Mouse (Mus musculus) adrenal gland, adult (tissue): ENCODE data around the gene Foxe3.

ENCODE experiments used
- DNase-seq, 2 experiments: peaks; one replicate each; pipeline ENCODE4 v3.0.0; 2022 to 2023; ENCODE audit warnings: low spot score in 1 of 2; ENCODE audit not compliant: inconsistent age in 2 of 2

Foxe3 gene

DNA sequence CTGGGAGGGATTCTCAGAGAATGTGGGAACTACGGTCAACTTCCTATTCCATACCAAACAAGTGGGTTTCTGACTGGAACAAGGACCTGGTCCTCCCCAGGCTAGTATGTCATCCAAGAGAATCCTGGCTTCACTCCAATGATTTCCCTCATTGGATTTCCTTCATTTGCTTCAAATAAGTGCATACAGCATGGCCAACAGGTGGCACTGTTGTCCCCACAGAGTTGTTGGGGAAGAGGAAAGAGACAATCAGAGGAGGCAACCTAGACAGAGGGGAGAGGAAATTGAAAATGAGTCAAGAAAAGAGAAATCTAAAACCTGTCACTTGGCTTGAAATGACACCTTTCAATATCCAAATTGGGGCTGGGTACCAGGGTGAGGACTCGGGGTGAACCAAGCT is 8.7 kb downstream of the Foxe3 start:
- peak; percentile 57 to 91 for DNase-seq

DNA sequence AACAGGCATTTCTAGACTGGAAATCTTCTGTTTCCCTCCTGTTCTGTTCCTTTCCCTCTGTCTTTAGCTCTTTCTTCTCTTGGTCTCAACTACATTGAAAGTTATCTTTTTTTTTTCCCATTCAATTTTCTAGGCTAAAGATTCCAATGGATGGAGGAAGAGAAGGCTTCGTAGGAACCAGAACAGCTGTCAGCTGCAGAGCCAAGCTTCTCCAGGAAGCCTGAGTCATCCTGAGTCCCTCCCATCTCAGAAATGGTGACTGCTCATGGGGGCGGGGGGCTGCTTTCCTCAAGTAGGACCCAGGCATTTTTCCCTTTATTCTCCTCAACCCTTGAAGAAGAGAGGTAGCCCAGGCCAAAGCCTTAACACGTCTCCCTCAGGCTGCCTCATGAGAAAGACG is 9.8 kb downstream of the Foxe3 start:
- peak in 1 of 2 experiments; percentile 13 for DNase-seq

DNA sequence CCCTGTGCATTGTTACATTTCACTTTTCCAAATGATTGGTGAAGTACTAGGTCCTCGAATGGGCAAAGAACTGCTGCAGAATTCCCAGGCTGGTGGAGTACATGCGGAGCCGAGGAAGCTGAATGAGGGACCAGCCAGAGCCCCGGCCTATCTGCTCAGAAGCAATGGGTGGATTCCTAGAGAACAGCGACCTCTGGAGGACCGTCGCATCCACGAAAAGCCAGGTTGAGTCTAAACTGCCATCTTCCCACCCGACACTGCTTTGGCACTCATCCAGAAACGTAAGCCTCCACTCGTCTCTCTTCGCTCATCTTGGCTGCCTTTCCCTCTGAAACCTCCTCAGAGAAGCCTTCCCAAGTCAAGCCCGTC is 12.2 kb downstream of the Foxe3 start:
- peak; percentile 67 to 89 for DNase-seq

DNA sequence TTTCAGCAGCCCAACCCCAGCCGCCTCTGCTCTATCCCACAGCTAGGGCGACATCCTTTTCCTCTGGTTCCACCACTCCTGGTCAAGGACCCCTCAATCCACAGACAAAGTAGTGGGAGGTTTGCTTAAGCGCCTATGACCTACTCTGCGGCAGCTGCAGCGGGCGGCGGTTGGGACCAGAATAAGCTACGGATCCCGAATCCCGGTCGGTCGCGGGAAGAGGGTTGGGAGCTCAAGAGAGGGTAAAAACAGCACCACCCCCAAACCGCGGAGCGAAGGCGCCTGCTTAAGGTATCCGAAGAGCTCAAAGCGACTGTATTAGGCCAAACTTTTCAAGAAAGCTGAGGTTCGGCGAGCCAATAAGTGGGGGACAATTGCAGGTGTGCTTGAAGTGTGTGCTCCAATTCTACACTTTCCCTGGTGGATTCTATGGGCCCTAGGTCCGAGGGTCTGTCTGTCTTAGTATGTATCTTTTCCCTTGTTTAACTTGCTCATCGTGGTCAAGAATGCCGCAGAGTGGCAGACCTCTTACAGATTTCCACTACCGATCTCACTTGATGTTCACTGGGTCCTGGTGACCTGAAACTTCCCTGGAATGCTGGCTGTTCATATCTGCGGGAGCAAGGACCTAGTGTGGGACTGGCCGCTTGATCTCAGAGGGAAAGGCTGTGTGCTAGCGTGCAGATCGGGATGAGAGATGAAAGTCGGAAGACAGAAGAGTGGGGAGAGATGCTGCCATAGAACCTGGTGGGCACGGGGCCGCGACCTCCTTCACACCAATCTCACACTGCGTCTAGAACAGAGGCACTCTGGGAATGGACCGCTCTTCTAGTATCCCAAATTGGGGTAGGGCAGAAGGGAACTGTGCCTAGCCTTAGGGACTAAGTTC is 12.9 kb downstream of the Foxe3 start:
- peak in 1 of 2 experiments; percentile 31 for DNase-seq

DNA sequence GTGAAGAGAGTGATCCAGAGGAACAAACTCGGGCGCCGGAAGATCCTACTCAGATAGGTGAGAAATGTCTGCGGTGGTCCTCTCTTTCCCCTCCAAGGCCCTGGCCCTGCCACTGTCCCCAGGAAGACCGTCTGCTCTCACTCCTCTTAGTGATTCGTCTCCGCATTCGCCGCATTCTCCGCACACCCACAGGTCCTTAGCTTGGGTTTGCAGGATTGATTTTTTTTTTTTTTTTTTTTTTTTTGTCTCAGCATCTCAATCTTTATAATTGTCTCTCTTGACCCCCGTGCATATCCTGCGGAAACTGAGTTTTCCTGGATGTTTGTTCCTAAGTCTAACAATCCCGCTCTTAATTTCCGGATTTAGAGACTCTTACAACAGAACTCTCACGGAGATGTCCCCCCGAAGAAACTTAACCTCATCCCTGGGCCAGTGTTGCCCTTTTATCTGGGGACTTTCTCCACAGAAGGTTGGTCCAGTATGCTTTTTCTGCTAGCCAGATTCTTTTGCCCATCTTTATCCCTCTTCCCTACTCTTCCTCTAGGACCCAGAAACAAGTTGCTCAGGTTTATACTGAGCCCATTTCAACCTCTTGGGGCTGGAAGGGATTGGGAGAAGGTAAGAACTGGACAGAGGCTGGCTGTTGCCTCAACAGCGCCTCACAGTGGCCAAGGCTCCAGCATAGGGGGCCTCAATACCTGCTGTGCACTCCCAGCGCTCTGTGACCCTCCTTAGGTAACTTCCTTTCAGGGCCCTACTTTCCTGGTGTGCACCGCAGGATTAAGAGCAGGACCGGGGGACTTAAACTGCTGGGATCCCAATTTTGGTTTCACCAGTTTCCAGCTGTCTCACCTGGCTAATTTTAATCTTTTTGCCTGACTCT is 16.0 kb downstream of the Foxe3 start:
- peak; percentile 34 to 72 for DNase-seq

DNA sequence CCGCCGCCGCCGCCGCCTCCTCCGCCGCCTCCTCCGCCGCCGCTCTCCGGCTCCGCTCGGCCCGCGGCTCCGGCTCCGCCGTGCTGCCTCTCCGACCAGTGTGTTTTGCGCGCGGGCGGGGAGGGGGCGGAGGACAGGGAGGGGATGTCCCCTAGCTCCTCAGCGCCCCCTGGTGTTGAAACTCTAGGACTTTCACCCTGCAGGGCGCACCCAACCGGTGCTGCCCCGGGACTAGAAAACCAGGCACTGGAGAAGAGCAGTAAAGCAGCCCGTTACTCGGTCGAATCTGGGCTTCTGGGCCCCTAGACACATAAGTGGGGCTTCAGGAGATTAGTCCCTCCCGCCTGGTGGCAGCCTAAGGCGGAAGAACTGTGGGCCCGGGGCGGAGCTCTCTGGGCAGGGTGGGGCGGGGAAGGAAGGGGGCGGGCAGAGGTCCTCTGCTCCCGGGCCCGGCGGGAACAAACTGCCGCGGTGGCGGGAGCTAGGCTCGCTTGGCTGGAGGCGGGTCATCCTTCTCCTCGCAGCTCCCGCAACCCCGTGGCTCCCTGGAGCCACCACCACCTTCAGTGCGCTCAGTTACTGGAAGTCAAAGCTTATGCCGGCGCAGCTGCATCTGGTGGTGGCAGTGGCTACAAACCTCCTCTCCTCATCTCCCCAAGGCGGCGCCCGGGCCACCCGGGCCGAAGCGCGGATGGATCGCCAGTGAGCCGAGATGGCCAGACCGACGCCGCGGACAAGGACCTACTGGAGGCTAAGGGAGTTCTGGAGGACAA is 16.8 kb downstream of the Foxe3 start, which contains the start of gene Foxd2:
Foxd2 (minus strand) TSS at position 45 of the 773 bp plus-strand sequence.
- peak; percentile 92 to 98 for DNase-seq

DNA sequence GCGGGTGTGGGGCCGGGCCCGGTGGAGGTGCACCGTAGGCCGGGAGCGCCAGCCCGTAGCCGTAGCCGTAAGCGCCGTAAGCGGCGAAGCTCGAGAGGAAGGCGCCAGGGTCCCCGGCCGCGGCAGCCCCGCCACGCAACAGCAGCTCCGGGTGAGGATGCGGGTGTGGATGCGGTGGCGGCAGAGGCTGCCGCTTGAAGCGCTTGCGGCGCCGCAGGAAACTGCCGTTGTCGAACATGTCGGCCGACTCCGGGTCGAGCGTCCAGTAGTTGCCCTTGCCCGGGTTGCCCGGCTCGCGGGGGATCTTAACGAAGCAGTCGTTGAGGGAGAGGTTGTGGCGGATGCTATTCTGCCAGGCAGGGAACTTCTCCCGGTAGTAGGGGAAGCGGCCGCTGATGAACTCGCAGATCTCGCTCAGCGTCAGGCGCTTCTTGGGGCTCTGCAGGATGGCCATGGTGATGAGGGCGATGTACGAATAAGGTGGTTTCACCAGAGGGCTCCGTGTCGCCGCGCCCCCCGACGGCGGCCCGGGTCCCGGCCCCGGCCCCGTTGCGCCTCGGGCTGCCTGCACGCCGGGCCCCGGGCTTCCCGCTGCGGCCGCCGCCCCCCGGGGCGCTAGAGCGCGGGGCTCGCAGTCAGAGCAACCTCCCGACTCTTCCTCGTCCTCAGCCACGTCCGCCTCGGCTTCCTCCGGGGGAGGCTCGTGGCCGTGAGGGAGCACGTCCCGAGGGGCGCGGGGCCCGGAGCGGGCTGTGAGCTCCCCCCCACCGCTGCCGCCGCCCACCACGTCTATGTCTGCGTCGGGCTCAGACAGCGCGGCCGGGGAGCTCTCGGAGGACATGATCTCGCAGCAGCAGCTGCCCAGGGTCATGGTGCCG is 17.6 kb downstream of the Foxe3 start:
- DNase-seq: peak; percentile 44 to 83

DNA sequence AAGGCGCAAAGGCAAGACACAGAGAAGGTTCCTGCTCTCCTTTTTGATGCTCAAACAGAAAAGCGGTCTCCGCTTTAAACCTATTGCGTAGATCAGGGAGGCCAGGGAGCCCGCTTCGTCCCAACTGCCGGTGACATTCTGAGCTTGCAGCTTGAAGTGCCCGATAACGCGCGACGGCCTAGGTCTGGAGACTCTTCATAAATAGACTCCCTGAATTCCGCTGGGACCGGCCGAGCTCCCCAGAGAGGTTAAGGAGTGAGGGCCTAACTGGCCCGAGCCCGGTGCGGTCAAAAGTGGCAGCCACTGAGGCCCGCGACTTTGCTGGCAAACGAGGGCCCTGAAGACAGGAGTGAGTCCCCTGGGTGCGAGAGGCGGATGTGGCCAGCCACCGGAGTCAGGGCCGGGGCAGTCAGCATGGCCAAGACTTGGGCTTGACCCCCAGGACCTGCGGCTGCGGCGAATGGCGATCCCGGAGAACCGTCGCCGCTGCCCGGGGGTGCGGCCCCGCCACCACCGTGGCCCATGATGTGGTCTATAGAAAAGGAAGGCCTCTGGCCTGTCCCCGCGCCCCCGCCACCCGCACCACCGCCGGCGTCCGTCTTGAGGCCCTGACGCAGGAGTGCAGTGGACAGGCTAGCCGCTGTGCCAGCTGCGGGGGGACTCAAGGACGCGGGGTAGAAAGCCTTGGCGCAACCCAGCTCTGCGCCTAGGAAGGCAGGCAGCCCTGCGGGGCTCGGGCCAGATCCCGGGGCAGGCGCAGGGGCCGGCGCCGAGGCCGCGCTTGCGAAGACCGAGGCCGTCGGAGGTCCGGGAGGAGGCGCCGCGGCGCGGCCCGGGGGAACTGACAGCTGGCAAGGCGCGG is 18.5 kb downstream of the Foxe3 start:
- peak; percentile 54 to 79 for DNase-seq

DNA sequence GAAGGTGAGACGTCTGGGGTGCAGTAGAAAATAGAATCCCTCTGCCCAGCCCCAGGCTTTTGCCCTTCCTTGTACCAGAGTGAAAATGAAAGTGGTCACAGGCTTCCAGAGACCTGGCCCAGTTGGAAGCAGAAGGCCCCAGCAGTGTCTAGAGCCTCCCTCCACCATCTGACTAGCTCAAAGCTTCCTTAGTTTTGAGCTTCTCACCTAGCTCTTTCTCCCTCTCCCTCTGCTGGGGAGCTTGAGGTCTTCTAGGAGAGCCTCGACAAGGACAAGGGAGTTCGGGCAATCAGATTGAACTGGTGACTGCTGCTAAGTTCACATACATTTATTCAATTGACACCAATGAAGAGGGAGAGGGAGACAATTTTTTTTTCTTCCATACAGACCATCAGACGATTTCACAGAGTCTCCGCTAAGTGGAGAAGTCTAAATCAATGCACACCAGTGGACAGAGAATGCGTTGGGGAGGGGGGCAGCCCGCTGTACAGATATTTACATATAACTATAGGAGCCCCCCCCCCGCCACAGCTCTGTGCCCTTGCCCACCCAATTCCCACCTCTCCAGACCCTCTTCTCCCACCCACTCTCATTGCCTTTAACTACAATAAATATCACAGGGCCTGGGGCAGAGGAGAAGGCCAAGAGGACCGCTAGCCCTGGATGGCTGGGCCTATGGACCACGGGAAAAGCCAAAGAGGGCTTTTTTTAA is 19.7 kb downstream of the Foxe3 start:
- no peak for DNase-seq

DNA sequence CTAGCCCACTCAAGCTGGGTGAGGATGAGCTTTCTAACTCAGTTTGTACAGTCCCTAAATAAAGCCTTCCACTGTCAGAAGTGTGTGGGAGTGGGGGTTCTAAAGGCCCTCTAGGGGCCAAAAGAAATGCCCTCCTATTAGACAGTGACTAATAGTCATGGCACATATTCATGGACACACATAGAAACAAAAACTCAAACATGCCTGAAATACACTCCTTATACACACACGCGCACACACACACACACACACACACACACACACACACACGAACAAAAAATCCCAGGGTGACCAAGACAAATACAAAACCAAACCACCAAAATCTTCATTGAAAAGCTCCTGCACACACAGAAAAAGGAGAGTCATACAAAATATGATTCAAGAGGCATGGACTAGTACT is 20.3 kb downstream of the Foxe3 start:
- DNase-seq: no peak

DNA sequence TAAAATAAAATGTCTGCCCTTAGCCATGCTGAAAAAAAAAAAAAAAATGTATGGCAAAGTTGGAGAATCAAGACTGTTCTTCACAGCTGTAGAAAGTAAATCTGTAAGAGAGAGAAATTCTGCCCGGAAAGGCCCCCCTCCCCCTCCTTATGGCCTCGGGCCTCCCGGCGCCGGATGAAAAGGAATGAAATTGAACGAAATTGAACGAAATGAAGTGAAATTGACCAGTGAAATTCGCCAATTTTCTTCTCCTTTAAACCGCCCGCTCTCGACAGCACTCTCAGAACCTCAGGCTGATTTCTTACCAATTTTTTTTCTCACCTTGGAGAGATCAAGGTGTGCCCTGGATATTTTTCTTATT is 22.4 kb downstream of the Foxe3 start:
- DNase-seq: no peak

DNA sequence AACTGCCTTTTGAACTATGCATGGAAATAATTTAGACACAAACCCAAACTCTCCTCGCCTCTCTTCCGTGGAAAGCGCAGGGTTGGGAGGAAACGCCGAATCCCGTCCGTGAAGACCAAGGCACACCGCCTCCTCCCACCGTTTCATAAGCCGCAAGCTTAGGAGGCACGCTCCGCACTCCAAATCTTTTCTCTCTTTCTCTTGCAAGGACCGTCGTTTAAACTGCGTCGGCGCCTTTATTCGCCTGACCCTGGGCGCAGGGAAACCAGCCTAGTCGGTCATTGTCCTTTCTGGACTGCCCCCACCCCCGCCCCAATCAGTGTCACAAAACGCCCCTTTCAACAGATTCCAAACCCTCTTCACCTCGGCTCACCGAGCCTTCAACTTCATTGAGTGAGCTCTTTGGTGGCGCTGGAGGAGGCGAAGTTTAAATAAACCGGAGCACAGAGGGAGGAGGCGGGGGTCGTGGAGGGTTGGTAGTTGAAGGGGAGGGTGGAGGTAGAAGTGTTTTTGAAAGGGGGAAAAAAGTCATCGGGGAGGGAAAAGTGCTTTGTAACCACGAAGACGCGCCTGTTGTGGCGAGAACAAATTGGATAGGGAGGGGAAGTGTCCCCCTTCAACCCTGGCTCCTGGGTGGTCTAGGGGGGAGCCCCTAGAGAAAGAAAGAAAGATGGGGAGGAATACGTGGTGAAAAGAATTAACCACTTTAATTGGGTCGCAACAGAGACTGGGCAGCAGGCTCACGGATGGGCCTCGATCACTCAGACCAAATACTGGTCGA is 23.0 kb downstream of the Foxe3 start:
- peak in 1 of 2 experiments; percentile 37 for DNase-seq

DNA sequence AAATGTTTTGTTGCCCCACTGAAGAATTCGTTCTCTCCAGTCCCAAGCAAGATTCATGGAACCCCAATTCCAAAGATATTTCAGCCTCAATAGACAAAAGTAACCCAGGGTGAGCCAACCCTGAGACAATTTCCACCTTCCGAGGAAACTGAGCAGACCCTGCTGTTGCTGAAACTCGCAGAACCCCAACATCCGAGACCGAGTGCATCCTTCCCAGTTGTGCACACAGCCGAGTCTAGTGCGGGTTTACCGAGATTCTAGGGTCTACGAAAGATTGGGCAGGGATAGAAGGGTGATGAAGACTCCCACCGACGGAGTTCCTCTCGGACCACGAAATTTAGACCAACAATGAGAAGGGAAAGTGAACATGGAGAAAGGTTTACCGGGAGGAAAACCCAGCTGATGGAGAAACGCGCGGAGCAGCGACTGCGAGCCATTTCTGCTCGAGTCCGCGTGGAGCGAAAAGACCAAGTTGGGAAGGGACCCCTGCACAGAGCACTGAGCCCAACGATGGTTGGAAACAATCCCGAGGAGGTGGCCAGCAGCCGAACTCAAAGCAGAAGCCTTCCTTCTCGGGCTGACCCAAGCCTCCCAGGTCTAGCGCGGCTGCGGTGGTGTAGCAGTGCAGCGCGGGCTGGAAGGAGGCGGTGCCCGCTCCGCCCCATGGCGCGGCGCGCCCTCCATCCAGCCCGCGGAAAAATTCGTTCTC is 24.0 kb downstream of the Foxe3 start:
- peak in 1 of 2 experiments; percentile 56 for DNase-seq

DNA sequence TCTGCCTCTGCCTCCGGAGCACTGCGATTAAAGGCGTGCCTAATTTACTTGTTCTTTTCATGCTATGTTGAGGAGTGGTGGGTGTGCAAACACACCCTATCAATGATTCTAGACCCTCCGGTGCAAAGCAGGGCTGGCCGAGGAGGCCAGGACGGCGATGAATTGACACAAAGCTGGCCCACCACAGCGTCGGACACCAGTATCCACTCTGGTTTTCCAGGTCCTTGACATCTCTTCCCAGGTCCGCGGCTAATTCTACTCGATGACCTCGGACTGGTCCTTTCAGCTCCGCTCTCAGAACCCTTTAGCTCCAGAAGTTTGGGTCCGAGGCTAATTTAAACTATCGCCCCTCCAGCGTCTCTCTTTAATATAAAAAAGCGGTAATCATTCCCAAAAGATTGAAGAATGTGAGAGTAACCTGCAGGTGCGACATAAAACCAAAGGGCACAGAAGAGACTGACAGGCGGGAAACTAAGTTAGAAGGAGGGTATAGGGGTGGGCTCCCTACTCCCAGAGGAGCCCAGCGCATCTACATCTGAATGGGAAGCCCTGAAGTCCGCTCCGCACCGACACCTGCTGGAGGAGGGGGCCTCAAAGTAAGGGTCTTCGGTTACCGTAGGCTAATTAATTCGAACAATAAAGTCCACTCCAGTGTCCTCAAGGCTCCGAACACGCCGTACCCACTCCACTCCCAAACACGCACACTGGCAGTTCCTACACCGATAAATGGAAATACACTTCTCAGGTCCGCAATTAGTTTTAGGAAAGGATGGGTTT is 24.8 kb downstream of the Foxe3 start:
- DNase-seq: peak in 1 of 2 experiments; percentile 31

DNA sequence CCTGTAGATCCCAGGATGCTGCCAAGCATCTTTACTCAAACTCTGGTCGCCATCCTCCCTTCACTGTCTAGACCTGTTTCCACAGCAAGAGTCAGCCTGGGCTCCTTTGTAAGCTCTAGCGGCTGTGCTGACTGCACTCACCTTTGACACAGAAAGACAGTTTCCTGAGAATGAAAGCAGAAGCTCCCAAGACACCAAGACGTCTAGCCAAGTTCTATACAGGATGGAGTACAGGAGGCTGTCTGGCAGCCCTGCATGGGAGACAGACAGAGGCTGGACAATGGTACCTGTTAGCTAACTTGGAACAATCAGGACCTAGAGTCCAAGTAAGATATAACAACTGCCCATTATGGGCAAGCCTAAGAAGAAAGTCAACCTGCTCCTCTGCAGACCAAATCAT is 25.9 kb downstream of the Foxe3 start:
- no peak for DNase-seq

DNA sequence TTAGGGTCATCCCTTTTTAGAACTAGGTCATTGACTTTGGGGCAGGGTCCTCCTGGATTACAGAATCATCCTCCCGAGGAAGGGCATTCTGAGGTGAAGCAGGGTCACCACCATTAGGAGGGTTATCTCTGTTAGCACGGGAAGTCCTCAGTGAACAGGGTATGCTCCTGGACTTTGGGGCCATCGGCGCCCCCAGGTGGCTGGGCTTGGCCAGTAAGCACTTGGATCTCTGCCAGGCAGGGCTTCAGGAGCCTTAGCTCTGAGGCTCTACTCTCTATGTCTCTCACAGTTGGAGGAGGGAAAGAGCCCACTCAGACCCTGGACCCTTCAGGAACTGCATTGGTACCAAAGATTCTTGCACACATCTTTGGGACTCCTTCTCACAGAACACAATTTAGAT is 28.0 kb downstream of the Foxe3 start:
- DNase-seq: peak in 1 of 2 experiments; percentile 79
